Mouse (Mus musculus) embryonic fibroblast, embryonic 13.5 days (primary cell): ENCODE results near the gene Krt18.

ENCODE experiments used
- CTCF ChIP-seq: IDR thresholded peaks from 2 replicates; pipeline ENCODE4 v1.5.1; 2011; ENCODE audit warnings: mild to moderate bottlenecking, control low read depth, low read length, moderate library complexity, borderline replicate concordance; ENCODE audit not compliant: insufficient read depth
- POLR2A ChIP-seq: IDR thresholded peaks from 2 replicates; pipeline ENCODE4 v1.6.1; 2011; ENCODE audit warnings: low read depth, mild to moderate bottlenecking, control low read depth, low read length, moderate library complexity

DNA sequence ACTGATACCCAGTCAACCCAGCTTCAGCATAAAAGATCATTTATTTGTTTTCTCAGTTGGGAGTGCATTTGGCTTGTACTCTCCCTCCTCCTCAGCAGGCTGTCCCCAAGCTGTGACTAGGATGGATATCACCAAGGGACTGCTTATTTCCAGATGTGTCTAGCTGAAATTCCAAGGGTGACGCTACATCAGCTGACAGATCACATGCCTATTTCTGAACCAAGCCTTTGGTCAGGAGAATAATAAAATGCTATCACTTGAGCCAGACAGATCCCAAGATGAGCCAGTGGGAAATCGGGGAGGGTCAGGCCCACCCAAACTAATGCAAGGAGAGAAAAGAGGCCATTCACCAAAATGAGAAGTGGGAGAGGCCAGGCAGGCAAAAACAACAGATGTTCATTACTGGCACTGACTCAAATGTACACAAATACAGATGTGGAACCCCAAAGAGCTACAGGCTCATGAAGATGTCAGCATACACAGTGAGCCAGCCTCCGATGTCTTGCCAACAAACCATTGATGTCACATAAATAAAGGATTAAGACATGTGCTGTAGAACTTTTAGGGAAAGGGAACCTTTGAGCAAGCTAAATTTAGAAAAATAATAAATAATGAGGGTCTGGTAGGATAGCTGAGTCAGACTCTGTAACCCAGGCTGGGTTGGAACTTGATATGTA lies 17.3 kb upstream of the Krt18 start:
- TF ChIP-seq CTCF (no peak), POLR2A (no peak)
